Mouse (Mus musculus) lung, adult 2 months (tissue): ENCODE results near the gene Phlda3. TPM values are rescaled to one million over a fixed set of nuclear protein-coding genes. Genes with fewer than 3 reads are reported as not detected.

Source experiments
- DNase-seq: peaks from one replicate; pipeline ENCODE4 v3.0.0; 2022
- H3K4me1 ChIP-seq: fragments of 200-500 bp; 2 replicates; pipeline ENCODE4 v1.6.1; 2011; ENCODE audit warnings: low read length; ENCODE audit not compliant: control insufficient read depth, insufficient read depth
- H3K4me3 ChIP-seq: fragments of 200-500 bp; replicated peaks from 2 replicates; pipeline ENCODE3; 2011; ENCODE audit warnings: low read depth, mild to moderate bottlenecking, control low read depth, low read length; ENCODE audit errors: extremely low read depth
- CTCF ChIP-seq: fragments of 200-500 bp; IDR thresholded peaks from 2 replicates; pipeline ENCODE4 v1.5.1; 2011; ENCODE audit warnings: mild to moderate bottlenecking, low read length, control low read depth; ENCODE audit not compliant: insufficient read depth
- POLR2A ChIP-seq: fragments of 200-500 bp; IDR thresholded peaks from 2 replicates; pipeline ENCODE4 v1.6.1; 2011; ENCODE audit warnings: low read depth, mild to moderate bottlenecking, control low read depth, low read length, borderline replicate concordance; ENCODE audit errors: extremely low read depth
- WGBS: fragments of 180-500 bp; shearing (Covaris S2); methylation state at CpG from one replicate; pipeline ENCODE4 v1.1.7; 2018; 5-methylcytosine and 5-hydroxymethylcytosine counted together
- polyA plus RNA-seq: library from polyadenylated mRNA; depleted of rRNA; stranded (reverse); fragments of >200 nt; gene quantifications from 2 replicates; pipeline ENCODE4 v1.2.3, GENCODE M21; 2012; rRNA removed

The Phlda3 gene
- polyA plus RNA-seq: 98.6 and 156 TPM in 2 replicates

GRCm38 (mm10) chr1:135765645-135766591 is at the start of gene Phlda3:
Gene Phlda3, plus strand, starts transcription at chr1:135766119.
- Histone ChIP-seq H3K4me3 (peak within 1 kb of the TSS; percentile 91), H3K4me1 (peaks cover 15% of the 10 kb centered on the region)
- TF ChIP-seq POLR2A (peak; percentile 80), CTCF (no peak)
- DNase-seq: peak; percentile 74
- WGBS: 1% methylated on average over 90 of the region's 90 CpGs

- WGBS: 12% methylated on average over 9 of the region's 9 CpGs
- peak; percentile 74 for DNase-seq
- no peak for TF ChIP-seq POLR2A
- TF ChIP-seq CTCF: peak; percentile 84
- H3K4me3 ChIP-seq: no peak overlapping the region
- H3K4me1 ChIP-seq: peaks cover 5% of the 10 kb centered on the region; the same call in 1 of the 2 replicates
Observed at GRCm38 (mm10) chr1:135719486-135719885, 46.4 kb upstream of the Phlda3 start.

DNA sequence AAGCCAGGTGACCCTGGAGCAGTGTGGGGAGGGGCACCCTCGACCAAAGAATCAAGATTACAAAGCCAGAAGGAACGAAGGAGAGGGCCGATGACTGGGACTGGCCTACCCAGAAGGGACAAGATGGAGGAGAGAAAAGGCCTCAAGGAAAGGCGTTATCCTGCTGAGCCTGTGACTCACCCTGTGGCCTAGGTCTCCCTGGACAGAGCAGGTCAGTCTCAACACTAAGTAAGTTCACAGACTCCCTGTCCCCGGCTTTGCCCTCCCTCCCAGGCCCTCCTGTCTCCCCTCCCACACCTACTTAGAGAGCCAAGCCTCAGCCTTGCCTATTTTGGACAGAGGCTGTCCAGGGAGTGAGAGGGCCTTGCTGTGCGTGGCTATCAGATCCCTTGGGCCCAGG is 45.9 kb upstream of the Phlda3 start, which contains the start of gene Csrp1:
Gene Csrp1, plus strand, starts transcription at position 79 of the 400 bp plus-strand sequence.
- WGBS: 59% methylated on average over 6 of the region's 6 CpGs
- Histone ChIP-seq H3K4me1 (peaks cover 5% of the 10 kb centered on the region; the same call in 1 of the 2 replicates), H3K4me3 (no peak within 1 kb of the TSS)
- TF ChIP-seq POLR2A: no peak
- TF ChIP-seq CTCF: no peak
- peak; percentile 39 for DNase-seq

GRCm38 (mm10) chr1:135723016-135723415 is 42.9 kb upstream of the Phlda3 start:
- WGBS: 64% methylated on average over 1 of the region's 1 CpGs
- DNase-seq: no peak
- Histone ChIP-seq H3K4me1 (peaks cover 5% of the 10 kb centered on the region; the same call in 1 of the 2 replicates), H3K4me3 (no peak overlapping the region)
- TF ChIP-seq POLR2A: no peak
- no peak for TF ChIP-seq CTCF

- H3K4me1 ChIP-seq: peaks cover 8% of the 10 kb centered on the region
- no peak for DNase-seq
- WGBS: 72% methylated on average over 4 of the region's 4 CpGs
- no peak for TF ChIP-seq POLR2A
- H3K4me3 ChIP-seq: no peak overlapping the region
Observed at GRCm38 (mm10) chr1:135724134-135724533, 41.8 kb upstream of the Phlda3 start.

DNA sequence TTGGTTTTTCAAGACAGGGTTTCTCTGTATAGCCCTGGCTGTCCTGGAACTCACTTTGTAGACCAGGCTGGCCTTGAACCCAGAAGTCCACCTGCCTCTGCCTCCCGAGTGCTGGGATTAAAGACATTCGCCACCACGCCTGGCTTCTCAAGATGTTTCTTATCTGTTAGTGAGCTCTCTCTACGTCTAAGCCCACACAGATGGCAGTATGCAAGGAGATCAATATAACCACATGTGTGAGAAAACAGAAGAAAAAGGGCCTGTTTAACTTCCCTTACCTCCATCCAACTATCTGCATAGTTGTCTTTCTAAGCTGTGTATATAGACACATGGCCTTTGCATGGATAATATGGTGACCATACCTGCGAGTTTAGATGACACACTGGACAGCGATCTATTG is 40.6 kb upstream of the Phlda3 start:
- DNase-seq: no peak
- TF ChIP-seq POLR2A (no peak), CTCF (no peak)
- 93% methylated on average over 6 of the region's 6 CpGs for WGBS
- no peak overlapping the region for H3K4me3 ChIP-seq
- peaks cover 7% of the 10 kb centered on the region for H3K4me1 ChIP-seq

GRCm38 (mm10) chr1:135725936-135726335 is 40.0 kb upstream of the Phlda3 start:
- TF ChIP-seq POLR2A (no peak), CTCF (no peak)
- Histone ChIP-seq H3K4me1 (peaks cover 7% of the 10 kb centered on the region), H3K4me3 (no peak overlapping the region)
- no peak for DNase-seq
- 17% methylated on average over 7 of the region's 7 CpGs for WGBS

DNA sequence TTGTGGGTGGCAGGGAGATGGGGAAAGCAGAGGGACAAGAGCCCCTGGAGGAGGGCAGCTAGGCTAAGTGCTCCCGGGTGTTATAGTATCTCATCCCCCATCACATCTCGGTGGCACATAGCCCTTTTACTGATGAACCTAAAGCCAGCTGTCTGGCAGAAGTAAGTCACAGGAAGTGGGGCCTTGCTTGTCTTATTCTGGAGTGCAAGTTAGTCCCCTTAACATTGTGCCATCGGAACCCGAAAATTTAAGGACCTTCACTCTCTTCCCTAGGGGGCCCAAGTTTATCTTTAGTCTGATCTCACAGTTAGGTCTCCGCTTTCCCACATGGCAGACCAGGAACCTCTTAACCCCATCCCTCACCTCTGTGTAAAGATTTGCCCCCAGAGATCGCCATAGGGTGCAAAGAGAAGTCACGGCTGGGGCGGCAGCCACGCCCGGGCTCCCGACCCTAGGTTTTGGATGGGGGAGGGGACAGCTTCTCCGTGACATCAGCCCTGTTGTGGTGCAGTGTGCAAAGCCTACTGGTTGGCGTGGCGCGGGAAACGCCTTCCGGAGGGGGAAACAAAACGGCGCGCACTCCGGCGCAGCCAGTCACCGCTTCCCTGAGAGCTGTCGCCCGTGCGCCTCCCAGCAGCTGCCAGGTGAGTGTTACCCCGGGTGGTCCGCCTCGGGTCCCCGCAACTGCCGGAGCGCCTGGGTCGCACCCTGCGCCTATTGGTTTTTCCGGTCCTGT is 37.1 kb upstream of the Phlda3 start:
- TF ChIP-seq POLR2A (peak; percentile 98), CTCF (no peak)
- H3K4me3 ChIP-seq: peak overlapping the region; percentile 73
- peaks cover 18% of the 10 kb centered on the region for H3K4me1 ChIP-seq
- DNase-seq: peak; percentile 92
- WGBS: under 1% methylated on average over 35 of the region's 35 CpGs

DNA sequence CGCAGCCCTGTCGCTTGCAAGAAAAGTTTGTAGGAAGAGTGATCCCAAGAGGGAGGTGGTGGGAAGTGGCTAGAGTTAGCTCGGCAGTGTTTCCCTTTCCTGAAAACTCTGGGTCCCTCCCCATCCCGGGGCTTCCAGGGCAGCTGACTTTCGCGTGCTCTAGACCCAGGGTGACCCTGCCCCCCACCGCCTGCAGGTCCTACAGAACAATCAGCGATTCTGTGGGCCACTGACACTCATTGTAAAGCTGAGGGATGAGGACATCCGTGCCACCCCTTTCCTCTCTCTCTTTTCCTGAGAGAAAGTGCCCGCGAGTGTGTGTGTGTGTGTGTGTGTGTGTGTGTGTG is 36.6 kb upstream of the Phlda3 start:
- Histone ChIP-seq H3K4me3 (peak overlapping the region; percentile 73), H3K4me1 (peaks cover 23% of the 10 kb centered on the region)
- TF ChIP-seq POLR2A (no peak), CTCF (no peak)
- no peak for DNase-seq
- WGBS: 0% methylated on average over 11 of the region's 11 CpGs

GRCm38 (mm10) chr1:135729821-135730220 is 36.1 kb upstream of the Phlda3 start:
- peak; percentile 17; the same call in 1 of the 2 replicates for TF ChIP-seq POLR2A
- no peak for TF ChIP-seq CTCF
- 12% methylated on average over 4 of the region's 4 CpGs for WGBS
- peak overlapping the region; percentile 73 for H3K4me3 ChIP-seq
- no peak for DNase-seq
- peaks cover 27% of the 10 kb centered on the region for H3K4me1 ChIP-seq
